Mouse (Mus musculus) large intestine, adult 2 months (tissue): ENCODE data around the gene Poc1b. TPM values are rescaled to one million over a fixed set of nuclear protein-coding genes. Genes with fewer than 3 reads are reported as not detected.

ENCODE experiments used
- DNase-seq: peaks from one replicate; pipeline ENCODE4 v3.0.0-alpha.2; 2012; ENCODE audit warnings: low read depth, low spot score
- WGBS: fragments of 180-500 bp; shearing (Covaris S2); methylation state at CpG from one replicate; pipeline ENCODE4 v1.1.7; 2018; 5-methylcytosine and 5-hydroxymethylcytosine counted together
- polyA plus RNA-seq: library from polyadenylated mRNA; depleted of rRNA; stranded (reverse); fragments of >200 nt; gene quantifications from 2 replicates; pipeline ENCODE4 v1.2.3, GENCODE M21; 2012

Gene Poc1b
- polyA plus RNA-seq, 1 experiment: 12.3 TPM

GRCm38 (mm10) chr10:99113533-99113932 lies 6.7 kb downstream of the Poc1b start:
- WGBS: 17% methylated on average over 3 of the region's 3 CpGs
- no peak for DNase-seq

GRCm38 (mm10) chr10:99114295-99114694 lies 7.5 kb downstream of the Poc1b start:
- DNase-seq: no peak
- WGBS: 33% methylated on average over 8 of the region's 8 CpGs

- DNase-seq: no peak
- WGBS: 30% methylated on average over 18 of the region's 18 CpGs
Observed at GRCm38 (mm10) chr10:99115471-99116236, 8.8 kb downstream of the Poc1b start.

- no peak for DNase-seq
- 43% methylated on average over 8 of the region's 8 CpGs for WGBS
Observed at GRCm38 (mm10) chr10:99116237-99116632, 9.4 kb downstream of the Poc1b start.

- no peak for DNase-seq
- 46% methylated on average over 16 of the region's 16 CpGs for WGBS
Observed at GRCm38 (mm10) chr10:99116650-99117615, 10.1 kb downstream of the Poc1b start.

- DNase-seq: no peak
- WGBS: 33% methylated on average over 10 of the region's 10 CpGs
Observed at GRCm38 (mm10) chr10:99117876-99118275, 11.0 kb downstream of the Poc1b start.

- WGBS: 21% methylated on average over 6 of the region's 6 CpGs
Observed at GRCm38 (mm10) chr10:99118697-99119096, 11.9 kb downstream of the Poc1b start.

GRCm38 (mm10) chr10:99119471-99119870 lies 12.6 kb downstream of the Poc1b start:
- WGBS: 83% methylated on average over 4 of the region's 4 CpGs
- DNase-seq: no peak

More at GRCm38 (mm10) chr10:99118697-99119096, 11.9 kb downstream of the Poc1b start:
- DNase-seq: no peak

GRCm38 (mm10) chr10:99126225-99126624 lies 19.4 kb downstream of the Poc1b start, which contains the start of gene Phxr2:
TSS of gene Phxr2 (minus strand) at chr10:99126325.
- WGBS: 29% methylated on average over 4 of the region's 4 CpGs
- DNase-seq: no peak

- no peak for DNase-seq
- 33% methylated on average over 14 of the region's 14 CpGs for WGBS
Observed at GRCm38 (mm10) chr10:99126954-99127353, 20.1 kb downstream of the Poc1b start.

GRCm38 (mm10) chr10:99127691-99128261 lies 20.9 kb downstream of the Poc1b start:
- 21% methylated on average over 11 of the region's 11 CpGs for WGBS

GRCm38 (mm10) chr10:99130611-99131010 lies 23.8 kb downstream of the Poc1b start:
- DNase-seq: no peak
- 21% methylated on average over 6 of the region's 6 CpGs for WGBS

More at GRCm38 (mm10) chr10:99127691-99128261, 20.9 kb downstream of the Poc1b start:
- DNase-seq: no peak

- 27% methylated on average over 5 of the region's 5 CpGs for WGBS
Observed at GRCm38 (mm10) chr10:99131298-99131697, 24.5 kb downstream of the Poc1b start.

GRCm38 (mm10) chr10:99132189-99132588 lies 25.4 kb downstream of the Poc1b start:
- DNase-seq: no peak
- WGBS: 14% methylated on average over 6 of the region's 6 CpGs

More at GRCm38 (mm10) chr10:99131298-99131697, 24.5 kb downstream of the Poc1b start:
- no peak for DNase-seq

- peak; percentile 89 for DNase-seq
- WGBS: 33% methylated on average over 11 of the region's 11 CpGs
Observed at GRCm38 (mm10) chr10:99132595-99133272, 25.9 kb downstream of the Poc1b start.

- DNase-seq: no peak
- 77% methylated on average over 16 of the region's 16 CpGs for WGBS
Observed at GRCm38 (mm10) chr10:99133321-99133875, 26.6 kb downstream of the Poc1b start.

- WGBS: 38% methylated on average over 5 of the region's 5 CpGs
- DNase-seq: no peak
Observed at GRCm38 (mm10) chr10:99136337-99136736, 29.5 kb downstream of the Poc1b start.

GRCm38 (mm10) chr10:99145611-99146010 lies 38.8 kb downstream of the Poc1b start:
- no peak for DNase-seq
- WGBS: 74% methylated on average over 8 of the region's 8 CpGs

- 86% methylated on average over 8 of the region's 8 CpGs for WGBS
- DNase-seq: no peak
Observed at GRCm38 (mm10) chr10:99146596-99146995, 39.8 kb downstream of the Poc1b start.
